Mouse (Mus musculus) B cell, adult 67 days (primary cell): ENCODE results near the gene Vmn1r112. TPM values are rescaled to one million over a fixed set of nuclear protein-coding genes. Genes with fewer than 3 reads are reported as not detected.

Experiments
- total RNA-seq, 2 experiments: library from RNA; stranded (reverse); gene quantifications; 4 replicates each; pipeline ENCODE4 v1.2.4; 2023

The Vmn1r112 gene
- total RNA-seq = not detected

GRCm38 (mm10) chr7:20770885-20771284 lies at the start of gene Vmn1r112:
Vmn1r112 (plus strand) TSS chr7:20771185.

GRCm38 (mm10) chr7:20730524-20730923 lies 40.5 kb upstream of the Vmn1r112 start, which contains the start of gene Gm10668:
Gm10668 (minus strand) TSS chr7:20730624.

GRCm38 (mm10) chr7:20786985-20787384 lies 16.0 kb downstream of the Vmn1r112 start, which contains the start of gene Vmn1r113:
Vmn1r113 (plus strand) TSS chr7:20787285.

GRCm38 (mm10) chr7:20812086-20812485 lies 41.1 kb downstream of the Vmn1r112 start, which contains the start of gene Vmn1r114:
Vmn1r114 (minus strand) TSS chr7:20812186.

Other genes starting within 250 kb of the Vmn1r112 start
- gene Vmn1r104, start 237.3 kb upstream of the Vmn1r112 start, total RNA-seq = not detected
- gene Gm5726, start 225.4 kb upstream of the Vmn1r112 start, total RNA-seq = not detected
- not detected for gene Gm4141, start 194.9 kb upstream of the Vmn1r112 start, total RNA-seq
- not detected for gene Gm4513, start 172.2 kb upstream of the Vmn1r112 start, total RNA-seq
- not detected for gene Vmn1r107, start 102.3 kb upstream of the Vmn1r112 start, total RNA-seq
- not detected for gene Vmn1r111, start 68.0 kb upstream of the Vmn1r112 start, total RNA-seq
- not detected for gene Gm10668, start 40.6 kb upstream of the Vmn1r112 start, total RNA-seq
- not detected for gene Vmn1r113, start 16.1 kb downstream of the Vmn1r112 start, total RNA-seq
- not detected for gene Vmn1r114, start 41.0 kb downstream of the Vmn1r112 start, total RNA-seq
- not detected for gene Vmn1r115, start 73.8 kb downstream of the Vmn1r112 start, total RNA-seq
- gene Vmn1r116, start 101.1 kb downstream of the Vmn1r112 start, total RNA-seq = not detected
- not detected for gene Vmn1r117, start 112.9 kb downstream of the Vmn1r112 start, total RNA-seq
- not detected for gene Vmn1r118, start 141.2 kb downstream of the Vmn1r112 start, total RNA-seq
- not detected for gene Vmn1r119, start 241.3 kb downstream of the Vmn1r112 start, total RNA-seq